Mouse (Mus musculus): ENCODE measurements around the gene Mab21l2. TPM values are rescaled to one million over a fixed set of nuclear protein-coding genes. Genes with fewer than 3 reads are reported as not detected.

Gene Mab21l2
- total RNA-seq (2021), result under 1 TPM in 1 of 2 experiments, not detected in 1; 0.10 TPM
- long read RNA-seq, experiment 1, result 0 reads
- long read RNA-seq, experiment 2, result 0 reads

- intact Hi-C loops (cut with DNase I), result loop anchor here (10.0 kb wide), 1 partner anchor 216 kb away; no protein-coding TSS in a partner anchor
- DNase-seq, result no peak
Measured at GRCm38 (mm10) chr3:86548091-86549015, at the start of gene Mab21l2. Mab21l2 (minus strand) TSS chr3:86548629.

GRCm38 (mm10) chr3:86575312-86575711 lies 26.9 kb upstream of the Mab21l2 start:
- DNase-seq, result no peak
- intact Hi-C loops (cut with DNase I), result no loop called here

GRCm38 (mm10) chr3:86572519-86573244 lies 24.3 kb upstream of the Mab21l2 start:
- intact Hi-C loops (cut with DNase I), result no loop called here
- no peak for DNase-seq

GRCm38 (mm10) chr3:86571518-86571917 lies 23.1 kb upstream of the Mab21l2 start:
- DNase-seq, result no peak
- intact Hi-C loops (cut with DNase I), result no loop called here

- intact Hi-C loops (cut with DNase I), result no loop called here
- DNase-seq, result no peak
Measured at GRCm38 (mm10) chr3:86567312-86567711, 18.9 kb upstream of the Mab21l2 start.

- intact Hi-C loops (cut with DNase I), result no loop called here
- no peak for DNase-seq
Measured at GRCm38 (mm10) chr3:86561396-86561795, 13.0 kb upstream of the Mab21l2 start.

GRCm38 (mm10) chr3:86561023-86561344 lies 12.6 kb upstream of the Mab21l2 start:
- intact Hi-C loops (cut with DNase I), result no loop called here
- no peak for DNase-seq

GRCm38 (mm10) chr3:86560281-86561022 lies 12.0 kb upstream of the Mab21l2 start:
- intact Hi-C loops (cut with DNase I), result no loop called here
- no peak for DNase-seq

GRCm38 (mm10) chr3:86559635-86560034 lies 11.2 kb upstream of the Mab21l2 start:
- intact Hi-C loops (cut with DNase I), result no loop called here

GRCm38 (mm10) chr3:86558976-86559375 lies 10.5 kb upstream of the Mab21l2 start:
- intact Hi-C loops (cut with DNase I), result no loop called here

More at GRCm38 (mm10) chr3:86559635-86560034, 11.2 kb upstream of the Mab21l2 start:
- DNase-seq, result no peak

GRCm38 (mm10) chr3:86552170-86552569 lies 3.7 kb upstream of the Mab21l2 start:
- DNase-seq, result no peak
- intact Hi-C loops (cut with DNase I), result no loop called here

More at GRCm38 (mm10) chr3:86558976-86559375, 10.5 kb upstream of the Mab21l2 start:
- no peak for DNase-seq

GRCm38 (mm10) chr3:86551011-86551728 lies 2.7 kb upstream of the Mab21l2 start:
- intact Hi-C loops (cut with DNase I), result no loop called here
- no peak for DNase-seq

GRCm38 (mm10) chr3:86550301-86551010 lies 2.0 kb upstream of the Mab21l2 start:
- DNase-seq, result no peak
- intact Hi-C loops (cut with DNase I), result no loop called here

- peak in 1 of 2 experiments; percentile 5 for DNase-seq
Measured at GRCm38 (mm10) chr3:86547251-86547791, 1.1 kb downstream of the Mab21l2 start.

GRCm38 (mm10) chr3:86546471-86547250 lies 1.8 kb downstream of the Mab21l2 start:
- intact Hi-C loops (cut with DNase I), result loop anchor here (10.0 kb wide), 1 partner anchor 218 kb away; no protein-coding TSS in a partner anchor
- DNase-seq, result peak; percentile 12 to 40

More at GRCm38 (mm10) chr3:86547251-86547791, 1.1 kb downstream of the Mab21l2 start:
- intact Hi-C loops (cut with DNase I), result loop anchor here (10.0 kb wide), 1 partner anchor 217 kb away; no protein-coding TSS in a partner anchor

- no peak for DNase-seq
- intact Hi-C loops (cut with DNase I), result loop anchor here (10.0 kb wide), 1 partner anchor 219 kb away; no protein-coding TSS in a partner anchor
Measured at GRCm38 (mm10) chr3:86545945-86546344, 2.5 kb downstream of the Mab21l2 start.

GRCm38 (mm10) chr3:86544785-86545184 lies 3.6 kb downstream of the Mab21l2 start:
- no peak for DNase-seq
- intact Hi-C loops (cut with DNase I), result loop anchor here (10.0 kb wide), 1 partner anchor 220 kb away; no protein-coding TSS in a partner anchor

Data from gastrocnemius, postnatal 36 days (tissue).